Mouse (Mus musculus) heart, adult 2 months (tissue): ENCODE data around the gene Crym.

Experiments used
- CTCF ChIP-seq: fragments of 200-600 bp; IDR thresholded peaks from 2 replicates; pipeline ENCODE4 v1.8.1; 2022; ENCODE audit warnings: antibody characterized with exemption, mild to moderate bottlenecking, moderate library complexity
- EP300 ChIP-seq: fragments of 200-500 bp; IDR thresholded peaks from 2 replicates; pipeline ENCODE4 v1.6.1; 2011; ENCODE audit warnings: low read depth, low read length, control low read depth; ENCODE audit not compliant: insufficient read depth
- POLR2A ChIP-seq: fragments of 200-500 bp; IDR thresholded peaks from 2 replicates; pipeline ENCODE4 v1.6.1; 2011; ENCODE audit warnings: mild to moderate bottlenecking, low read depth, low read length, control low read depth; ENCODE audit not compliant: insufficient read depth

DNA sequence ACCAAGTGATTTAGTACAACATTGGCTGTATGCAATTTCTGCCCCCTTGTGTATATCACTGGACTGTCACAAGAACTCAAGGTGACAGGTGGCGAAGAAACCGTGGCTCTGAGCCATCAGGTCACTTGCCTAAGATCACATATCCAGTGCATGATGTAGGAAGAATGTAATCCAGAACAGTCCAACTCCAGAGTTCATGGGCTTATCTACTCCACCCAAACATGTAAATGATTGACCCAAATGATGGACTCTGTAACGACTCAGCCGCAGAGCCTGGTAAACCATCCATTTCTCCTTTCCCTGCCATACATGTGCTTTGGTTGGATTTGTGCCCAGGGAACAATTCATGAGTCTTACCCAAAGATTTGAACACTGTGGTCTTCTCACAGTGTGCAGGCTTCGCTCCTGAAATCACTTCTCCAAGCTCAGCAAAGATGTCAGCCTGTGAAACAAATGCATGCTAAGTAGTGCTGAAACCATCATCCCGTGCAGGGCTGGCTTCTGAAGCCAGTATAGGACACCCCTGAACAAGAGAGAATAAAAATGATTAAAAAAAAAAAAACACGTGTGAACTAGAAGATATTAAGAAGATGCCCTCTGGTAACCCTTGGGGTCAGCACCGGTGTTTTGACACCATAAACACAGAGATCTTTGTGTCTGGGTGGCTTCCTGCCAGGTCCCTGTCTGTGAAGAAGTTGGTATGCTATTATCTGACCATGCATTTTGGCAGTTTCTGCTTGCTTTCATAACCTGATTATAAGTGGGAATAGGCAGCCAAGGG, 12.4 kb downstream of the Crym start:
- TF ChIP-seq POLR2A (no peak), CTCF (no peak), EP300 (no peak)
